ENCODE assay signal across 8 mouse cellular contexts in genomic region chr13:14063013-14063941, GRCm38 (mm10). TPM values are rescaled to one million over a fixed set of nuclear protein-coding genes. Genes with fewer than 3 reads are reported as not detected.
DNase-seq lines count a peak whose midpoint lies in the region; ATAC-seq and TF ChIP-seq lines count a peak whose summit lies in the region.

Arid4b (plus strand) TSS chr13:14063232.
Ggps1 (minus strand) TSS chr13:14063488.

- peak; percentile 98 for ATAC-seq in forebrain, embryonic 15.5 days (replicated peaks)
- ATAC-seq in neutrophil, adult 5-6 weeks (ENCODE audit: extremely low read depth, insufficient number of reproducible peaks, low FRiP score, poor library complexity, severe bottlenecking): peak; percentile 93

- no peak for TF ChIP-seq CTCF in lung, adult 2 months (IDR thresholded peaks at IDR 0.05; ENCODE audit: insufficient read depth, low read length)

- H3K4me3 ChIP-seq in ES-E14 (ENCODE audit: insufficient read depth in 1 of 2, low read depth in 1 of 2, low read length in 2 of 2, poor library complexity in 1 of 2, severe bottlenecking in 1 of 2): peak within 1 kb of the TSS; percentile 93 to 97
- H3K4me3 ChIP-seq in forebrain, embryonic 15.5 days: peak within 1 kb of the TSS; percentile 78
- H3K4me3 ChIP-seq in lung, adult 2 months (replicated peaks; ENCODE audit: extremely low read depth, low read depth, low read length): peak within 1 kb of the TSS; percentile 88

- peak within 1 kb of the TSS; percentile 91 for H3K27ac ChIP-seq in ES-E14 (ENCODE audit: insufficient read depth, low read depth, low read length, poor library complexity, severe bottlenecking)
- peak within 1 kb of the TSS; percentile 97 for H3K27ac ChIP-seq in forebrain, embryonic 15.5 days (replicated peaks)

- WGBS in forebrain, embryonic 15.5 days: under 1% methylated on average over 63 of the region's 64 CpGs
- WGBS in lung, adult 2 months: 1% methylated on average over 64 of the region's 64 CpGs

- peak; percentile 97 for TF ChIP-seq POLR2A in lung, adult 2 months (IDR thresholded peaks at IDR 0.05; ENCODE audit: borderline replicate concordance, extremely low read depth, low read depth, low read length)

- in situ Hi-C loops in ES-E14 (cut with MboI; ENCODE audit: low sequenced_read_pairs in 2 of 2, unreplicated experiment in 2 of 2): no loop called here

- H3K4me1 ChIP-seq in ES-E14 (ENCODE audit: control insufficient read depth in 2 of 2, insufficient read depth in 2 of 2, low read length in 2 of 2, poor library complexity in 1 of 2): peaks cover 2 to 9% of the 10 kb centered on the region in 2 experiments; a peak in 3 of 4 replicates
- peaks cover 40% of the 10 kb centered on the region for H3K4me1 ChIP-seq in forebrain, embryonic 15.5 days
- H3K4me1 ChIP-seq in lung, adult 2 months (ENCODE audit: control insufficient read depth, insufficient read depth, low read length): peaks cover 7% of the 10 kb centered on the region

- DNase-seq in ES-E14 (ENCODE audit: low read depth, low spot score): peak; percentile 98
- DNase-seq in cerebellum, adult 11-12 months: peak; percentile 99
- peak; percentile 97 for DNase-seq in heart, postnatal 25 days (ENCODE audit: low spot score)
- peak; percentile 96 to 98 for DNase-seq in layer of hippocampus, adult 18-20 months (ENCODE audit: low spot score in 2 of 2)
- DNase-seq in lung, adult 2 months: peak; percentile 94
- peak; percentile 94 to 97 for DNase-seq in thymus, adult 18-20 months

- no peaks in the 10 kb centered on the region for H3K27me3 ChIP-seq in forebrain, embryonic 15.5 days

- H3K9me3 ChIP-seq in ES-E14 (ENCODE audit: control insufficient read depth, insufficient read depth, low read depth, low read length): no peaks in the 10 kb centered on the region
- H3K9me3 ChIP-seq in forebrain, embryonic 15.5 days: no peaks in the 10 kb centered on the region

- peak within 1 kb of the TSS; percentile 97 for H3K9ac ChIP-seq in ES-E14 (ENCODE audit: insufficient read depth, low read depth, low read length, poor library complexity, severe bottlenecking)
- H3K9ac ChIP-seq in forebrain, embryonic 15.5 days (replicated peaks): peak within 1 kb of the TSS; percentile 92

- intact Hi-C loops in heart, postnatal 25 days (cut with DNase I): loop anchor here (2.0 to 10.0 kb wide), 5 partner anchors 24 to 572 kb away; partner anchors contain the start of genes AW209491 and Tbce

- H3K4me2 ChIP-seq in forebrain, embryonic 15.5 days (replicated peaks): peak within 1 kb of the TSS; percentile 69

- H3K36me3 ChIP-seq in ES-E14 (ENCODE audit: control insufficient read depth, insufficient read depth, low read length, poor library complexity, severe bottlenecking): no peaks in the 10 kb centered on the region
- 0 out of 2 replicates have a peak, but pooled peaks cover 6% of the 10 kb centered on the region for H3K36me3 ChIP-seq in forebrain, embryonic 15.5 days

TF ChIP-seq in ES-E14, 5 proteins besides CTCF, POLR2A, EP300 and RAD21:
- peak; percentile 97 for TF ChIP-seq HCFC1 (IDR thresholded peaks at IDR 0.05; ENCODE audit: borderline replicate concordance, insufficient read depth, low read length)
- TF ChIP-seq CHD2 (IDR thresholded peaks at IDR 0.05; ENCODE audit: low read depth, low read length): peak; percentile 82
- no peak for TF ChIP-seq MAFK (IDR thresholded peaks at IDR 0.05; ENCODE audit: insufficient read depth, low read depth, low read length)
- no peak for TF ChIP-seq ZC3H11A (IDR thresholded peaks at IDR 0.05; ENCODE audit: borderline replicate concordance, low read depth, low read length)
TF ChIP-seq in ES-E14: peak in this region for 2.

RNA-seq across cellular contexts. Expression of gene Arid4b, which starts in this region (rescaled TPM):
- 25.2 and 26.5 TPM in 2 replicates for total RNA-seq in ES-E14 (2012; rRNA removed)
- polyA plus RNA-seq in forebrain, embryonic 15.5 days (2015; fragmentation: Nextera tagmentation; extraction: Ambion mirVana): 102 TPM in 2 replicates
- 10 to 100 TPM; 20.4 to 27.1 TPM for total RNA-seq in heart, postnatal 25 days (2021)
- total RNA-seq in layer of hippocampus, adult 18-20 months (2021): 10 to 100 TPM; 48.0 to 49.7 TPM
- 4.9 and 7.9 TPM in 2 replicates for polyA plus RNA-seq in lung, adult 2 months (2012; rRNA removed)
- 162 and 163 TPM in 2 replicates for total RNA-seq in neutrophil, adult 5-6 weeks (2017)

RNA-seq across cellular contexts. Expression of gene Ggps1, which starts in this region (rescaled TPM):
- total RNA-seq in ES-E14 (2012; rRNA removed): 34.4 and 34.9 TPM in 2 replicates
- 72.7 and 76.1 TPM in 2 replicates for polyA plus RNA-seq in forebrain, embryonic 15.5 days (2015; fragmentation: Nextera tagmentation; extraction: Ambion mirVana)
- total RNA-seq in heart, postnatal 25 days (2021): 10 to 100 TPM; 19.4 to 25.0 TPM
- total RNA-seq in layer of hippocampus, adult 18-20 months (2021): 10 to 100 TPM; 52.9 to 60.1 TPM
- polyA plus RNA-seq in lung, adult 2 months (2012; rRNA removed): 7.1 and 12.0 TPM in 2 replicates
- 52.8 and 55.5 TPM in 2 replicates for total RNA-seq in neutrophil, adult 5-6 weeks (2017)

Comparison
In these comparisons a context has a peak if more than half of its experiments do, and no peak if none do; other contexts are left out.
1. Peak in every context shown above with its lines: DNase-seq, ATAC-seq, H3K4me3 ChIP-seq and H3K27ac ChIP-seq.
2. RNA of gene Arid4b (polyA plus RNA-seq): 102 TPM in forebrain, embryonic 15.5 days; 4.9 to 7.9 TPM in lung, adult 2 months; every median in the first group is over 10 times any median in the second.